Comparison of ENCODE assay signal across 9 mouse cellular contexts in genomic region chr17:25942597-25943151, GRCm38 (mm10). TPM values are rescaled to one million over a fixed set of nuclear protein-coding genes. Genes with fewer than 3 reads are reported as not detected.
DNase-seq lines count a peak whose midpoint lies in the region; ATAC-seq and TF ChIP-seq lines count a peak whose summit lies in the region.
"Had no signal": no experiment of that assay in that cellular context is flagged by ENCODE, and none has a peak within 500 bp of the region (broad histone marks: within the 10 kb centered on the region; RNA-seq: fewer than 3 reads in every experiment).

No protein-coding gene starts in this region.

- H3K36me3 ChIP-seq in midbrain, embryonic 10.5 days = peaks cover 8% of the 10 kb centered on the region; the same call in 1 of the 2 replicates
- peaks cover 4% of the 10 kb centered on the region; the same call in 1 of the 2 replicates for H3K36me3 ChIP-seq in midbrain, embryonic 13.5 days
- peaks cover 32% of the 10 kb centered on the region for H3K36me3 ChIP-seq in liver, embryonic 13.5 days
- no peaks in the 10 kb centered on the region for H3K36me3 ChIP-seq in stomach, postnatal 0 days (ENCODE audit: control insufficient read depth, insufficient read depth, low read length)
- no peaks in the 10 kb centered on the region for H3K36me3 ChIP-seq in kidney, embryonic 16.5 days (ENCODE audit: insufficient read depth, low read length)

- WGBS in midbrain, embryonic 10.5 days = 87% methylated on average over 2 of the region's 2 CpGs
- WGBS in midbrain, embryonic 13.5 days = 89% methylated on average over 2 of the region's 2 CpGs
- 15% methylated on average over 2 of the region's 2 CpGs for WGBS in liver, embryonic 13.5 days (ENCODE audit: insufficient replicate concordance)
- 74% methylated on average over 2 of the region's 2 CpGs for WGBS in stomach, postnatal 0 days
- WGBS in kidney, embryonic 16.5 days = 78% methylated on average over 2 of the region's 2 CpGs

- no peak overlapping the region for H3K9ac ChIP-seq in midbrain, embryonic 13.5 days (replicated peaks)
- peak overlapping the region; percentile 99 for H3K9ac ChIP-seq in liver, embryonic 13.5 days
- H3K9ac ChIP-seq in stomach, postnatal 0 days (ENCODE audit: low read length) = no peak overlapping the region
- no peak overlapping the region for H3K9ac ChIP-seq in kidney, embryonic 16.5 days (replicated peaks; ENCODE audit: low read length)

- no peak for TF ChIP-seq EP300 in stomach, postnatal 0 days (optimal IDR thresholded peaks at IDR 0.05)

- no peak overlapping the region for H3K4me2 ChIP-seq in midbrain, embryonic 13.5 days (replicated peaks)
- peak overlapping the region; percentile 85 for H3K4me2 ChIP-seq in liver, embryonic 13.5 days
- no peak overlapping the region for H3K4me2 ChIP-seq in stomach, postnatal 0 days (replicated peaks; ENCODE audit: low read depth)
- H3K4me2 ChIP-seq in kidney, embryonic 16.5 days (replicated peaks; ENCODE audit: low read depth, low read length) = no peak overlapping the region

- H3K9me3 ChIP-seq in midbrain, embryonic 10.5 days (replicated peaks) = no peaks in the 10 kb centered on the region
- no peaks in the 10 kb centered on the region for H3K9me3 ChIP-seq in midbrain, embryonic 13.5 days
- no peaks in the 10 kb centered on the region for H3K9me3 ChIP-seq in liver, embryonic 13.5 days (replicated peaks)
- H3K9me3 ChIP-seq in stomach, postnatal 0 days (ENCODE audit: control insufficient read depth, low read length) = no peaks in the 10 kb centered on the region
- no peaks in the 10 kb centered on the region for H3K9me3 ChIP-seq in kidney, embryonic 16.5 days (ENCODE audit: low read length)

- peaks cover 60% of the 10 kb centered on the region for H3K4me1 ChIP-seq in midbrain, embryonic 10.5 days
- H3K4me1 ChIP-seq in midbrain, embryonic 13.5 days (replicated peaks) = peaks cover 17% of the 10 kb centered on the region
- peaks cover 84% of the 10 kb centered on the region for H3K4me1 ChIP-seq in liver, embryonic 13.5 days (replicated peaks)
- no peaks in the 10 kb centered on the region for H3K4me1 ChIP-seq in stomach, postnatal 0 days (replicated peaks; ENCODE audit: control insufficient read depth, insufficient read depth)
- H3K4me1 ChIP-seq in kidney, embryonic 16.5 days (ENCODE audit: insufficient read depth, low read length) = peaks cover 15% of the 10 kb centered on the region

- peak overlapping the region; percentile 94; the same call in 1 of the 2 replicates for H3K4me3 ChIP-seq in midbrain, embryonic 10.5 days
- H3K4me3 ChIP-seq in midbrain, embryonic 13.5 days (replicated peaks) = no peak overlapping the region
- peak overlapping the region; percentile 92 for H3K4me3 ChIP-seq in liver, embryonic 13.5 days (replicated peaks)
- H3K4me3 ChIP-seq in stomach, postnatal 0 days (ENCODE audit: low read depth, low read length) = no peak overlapping the region
- no peak overlapping the region for H3K4me3 ChIP-seq in kidney, embryonic 16.5 days (ENCODE audit: low read length)

- ATAC-seq in midbrain, embryonic 13.5 days = no peak; the same call in 1 of the 2 replicates
- peak; percentile 90 for ATAC-seq in liver, embryonic 13.5 days (ENCODE audit: low read depth)
- peak; percentile 35; the same call in 1 of the 2 replicates for ATAC-seq in stomach, postnatal 0 days (ENCODE audit: low FRiP score, low TSS enrichment)
- ATAC-seq in kidney, embryonic 16.5 days (ENCODE audit: low FRiP score, low TSS enrichment) = no peak

- peaks cover 10% of the 10 kb centered on the region for H3K27me3 ChIP-seq in midbrain, embryonic 10.5 days (ENCODE audit: low read depth, poor library complexity, severe bottlenecking)
- H3K27me3 ChIP-seq in midbrain, embryonic 13.5 days = no peaks in the 10 kb centered on the region
- no peaks in the 10 kb centered on the region for H3K27me3 ChIP-seq in liver, embryonic 13.5 days
- H3K27me3 ChIP-seq in stomach, postnatal 0 days (ENCODE audit: control insufficient read depth, insufficient read depth, low read length) = no peaks in the 10 kb centered on the region
- no peaks in the 10 kb centered on the region for H3K27me3 ChIP-seq in kidney, embryonic 16.5 days (ENCODE audit: insufficient read depth, low read length)

- peak; percentile 59 for DNase-seq in cerebellum, adult 9-11 months
- no peak for DNase-seq in cerebellum, adult 11-12 months
- no peak for DNase-seq in midbrain, embryonic 10.5 days (ENCODE audit: low spot score)
- DNase-seq in liver, embryonic 13.5 days = peak; percentile 95
- no peak for DNase-seq in stomach, postnatal 0 days (ENCODE audit: low spot score)
- no peak for DNase-seq in left cerebral cortex, adult 8-10 months (ENCODE audit: low spot score in 2 of 2)
- DNase-seq: adrenal gland, postnatal 36 days had no signal

- no peak for TF ChIP-seq CTCF in stomach, postnatal 0 days (IDR thresholded peaks at IDR 0.05; ENCODE audit: low read depth)

- H3K27ac ChIP-seq in midbrain, embryonic 10.5 days (replicated peaks) = peak overlapping the region; percentile 97
- no peak overlapping the region for H3K27ac ChIP-seq in midbrain, embryonic 13.5 days
- peak overlapping the region; percentile 100 for H3K27ac ChIP-seq in liver, embryonic 13.5 days
- H3K27ac ChIP-seq in stomach, postnatal 0 days (replicated peaks) = no peak overlapping the region
- H3K27ac ChIP-seq in kidney, embryonic 16.5 days (ENCODE audit: low read length) = no peak overlapping the region

RNA-seq across cellular contexts. Expression of gene Pigq, which starts 2.1 kb away (rescaled TPM):
- 64.8 and 67.8 TPM in 2 replicates for polyA plus RNA-seq in midbrain, embryonic 10.5 days (2016; fragmentation: Nextera tagmentation; extraction: Ambion mirVana)
- polyA plus RNA-seq in midbrain, embryonic 13.5 days (2015; fragmentation: Nextera tagmentation; extraction: Ambion mirVana) = 56.9 and 58.0 TPM in 2 replicates
- 126 and 152 TPM in 2 replicates for polyA plus RNA-seq in liver, embryonic 13.5 days (2015; fragmentation: Nextera tagmentation; extraction: Ambion mirVana)
- 25.4 and 29.9 TPM in 2 replicates for polyA plus RNA-seq in stomach, postnatal 0 days (2015; fragmentation: Nextera tagmentation; extraction: Ambion mirVana)
- total RNA-seq in left cerebral cortex, adult 8-10 months (2022) = 100 to 1,000 TPM; 104 to 113 (median 104) TPM
- 85.8 and 95.9 TPM in 2 replicates for polyA plus RNA-seq in kidney, embryonic 16.5 days (2015; fragmentation: Nextera tagmentation; extraction: Ambion mirVana)

RNA-seq across cellular contexts. Expression of gene Nhlrc4, which starts 2.1 kb away (rescaled TPM):
- polyA plus RNA-seq in midbrain, embryonic 10.5 days (2016; fragmentation: Nextera tagmentation; extraction: Ambion mirVana) = 0.34 TPM in 1 of 2 replicates, not detected in the other
- 0.12 TPM in 1 of 2 replicates, not detected in the other for polyA plus RNA-seq in midbrain, embryonic 13.5 days (2015; fragmentation: Nextera tagmentation; extraction: Ambion mirVana)
- polyA plus RNA-seq in liver, embryonic 13.5 days (2015; fragmentation: Nextera tagmentation; extraction: Ambion mirVana) = 5.1 and 7.2 TPM in 2 replicates
- not detected in 2 replicates for polyA plus RNA-seq in stomach, postnatal 0 days (2015; fragmentation: Nextera tagmentation; extraction: Ambion mirVana)
- total RNA-seq in left cerebral cortex, adult 8-10 months (2022) = under 1 TPM; 0.41 to 0.74 (median 0.48) TPM
- 1.8 and 3.7 TPM in 2 replicates for polyA plus RNA-seq in kidney, embryonic 16.5 days (2015; fragmentation: Nextera tagmentation; extraction: Ambion mirVana)
- total RNA-seq: adrenal gland, postnatal 36 days had no signal

RNA-seq across cellular contexts. Expression of gene A930017K11Rik, which starts 9.7 kb away (rescaled TPM):
- 0.06 and 0.19 TPM in 2 replicates for polyA plus RNA-seq in midbrain, embryonic 10.5 days (2016; fragmentation: Nextera tagmentation; extraction: Ambion mirVana)
- 0.48 and 0.62 TPM in 2 replicates for polyA plus RNA-seq in midbrain, embryonic 13.5 days (2015; fragmentation: Nextera tagmentation; extraction: Ambion mirVana)
- 0.24 and 0.32 TPM in 2 replicates for polyA plus RNA-seq in liver, embryonic 13.5 days (2015; fragmentation: Nextera tagmentation; extraction: Ambion mirVana)
- 0.06 TPM in 1 of 2 replicates, not detected in the other for polyA plus RNA-seq in stomach, postnatal 0 days (2015; fragmentation: Nextera tagmentation; extraction: Ambion mirVana)
- 1 to 10 TPM in 3 of 4 experiments, under 1 TPM in 1; 0.63 to 1.8 (median 1.4) TPM for total RNA-seq in left cerebral cortex, adult 8-10 months (2022)
- 8.1 and 9.5 TPM in 2 replicates for polyA plus RNA-seq in kidney, embryonic 16.5 days (2015; fragmentation: Nextera tagmentation; extraction: Ambion mirVana)
- total RNA-seq: adrenal gland, postnatal 36 days had no signal

RNA-seq across cellular contexts. Expression of gene Rab40c, which starts 23.1 kb away (rescaled TPM):
- 29.8 and 33.6 TPM in 2 replicates for polyA plus RNA-seq in midbrain, embryonic 10.5 days (2016; fragmentation: Nextera tagmentation; extraction: Ambion mirVana)
- polyA plus RNA-seq in midbrain, embryonic 13.5 days (2015; fragmentation: Nextera tagmentation; extraction: Ambion mirVana) = 44.3 and 47.1 TPM in 2 replicates
- polyA plus RNA-seq in liver, embryonic 13.5 days (2015; fragmentation: Nextera tagmentation; extraction: Ambion mirVana) = 6.5 and 7.0 TPM in 2 replicates
- 20.2 TPM in 2 replicates for polyA plus RNA-seq in stomach, postnatal 0 days (2015; fragmentation: Nextera tagmentation; extraction: Ambion mirVana)
- 10 to 100 TPM; 39.7 to 46.1 (median 45.1) TPM for total RNA-seq in left cerebral cortex, adult 8-10 months (2022)
- polyA plus RNA-seq in kidney, embryonic 16.5 days (2015; fragmentation: Nextera tagmentation; extraction: Ambion mirVana) = 33.5 and 33.7 TPM in 2 replicates

RNA-seq across cellular contexts. Expression of gene Capn15, which starts 42.9 kb away (rescaled TPM):
- 27.6 and 29.5 TPM in 2 replicates for polyA plus RNA-seq in midbrain, embryonic 10.5 days (2016; fragmentation: Nextera tagmentation; extraction: Ambion mirVana)
- 19.1 and 21.1 TPM in 2 replicates for polyA plus RNA-seq in midbrain, embryonic 13.5 days (2015; fragmentation: Nextera tagmentation; extraction: Ambion mirVana)
- 11.1 and 12.3 TPM in 2 replicates for polyA plus RNA-seq in liver, embryonic 13.5 days (2015; fragmentation: Nextera tagmentation; extraction: Ambion mirVana)
- polyA plus RNA-seq in stomach, postnatal 0 days (2015; fragmentation: Nextera tagmentation; extraction: Ambion mirVana) = 12.5 and 13.7 TPM in 2 replicates
- total RNA-seq in left cerebral cortex, adult 8-10 months (2022) = 10 to 100 TPM; 34.3 to 50.9 (median 46.4) TPM
- 26.0 and 30.7 TPM in 2 replicates for polyA plus RNA-seq in kidney, embryonic 16.5 days (2015; fragmentation: Nextera tagmentation; extraction: Ambion mirVana)

Comparison
In these comparisons a context has a peak if more than half of its experiments do, and no peak if none do; other contexts are left out.
1. DNase-seq: peak in cerebellum, adult 9-11 months (single experiment) and liver, embryonic 13.5 days (single experiment); none in cerebellum, adult 11-12 months (single experiment), midbrain, embryonic 10.5 days (single experiment), stomach, postnatal 0 days (single experiment) and left cerebral cortex, adult 8-10 months (0 of 2).
2. H3K27ac ChIP-seq: peak in midbrain, embryonic 10.5 days (single experiment) and liver, embryonic 13.5 days (single experiment); none in midbrain, embryonic 13.5 days (single experiment), stomach, postnatal 0 days (single experiment) and kidney, embryonic 16.5 days (single experiment).
3. H3K4me3 ChIP-seq: peak in midbrain, embryonic 10.5 days (single experiment) and liver, embryonic 13.5 days (single experiment); none in midbrain, embryonic 13.5 days (single experiment), stomach, postnatal 0 days (single experiment) and kidney, embryonic 16.5 days (single experiment).
4. ATAC-seq: peak in liver, embryonic 13.5 days (single experiment) and stomach, postnatal 0 days (single experiment); none in midbrain, embryonic 13.5 days (single experiment) and kidney, embryonic 16.5 days (single experiment).